ENCODE assay signal across 8 mouse cellular contexts in genomic region chr10:81349146-81349545, GRCm38 (mm10). TPM values are rescaled to one million over a fixed set of nuclear protein-coding genes. Genes with fewer than 3 reads are reported as not detected.
DNase-seq lines count a peak whose midpoint lies in the region; ATAC-seq and TF ChIP-seq lines count a peak whose summit lies in the region.

No protein-coding gene starts in this region.

- DNase-seq in 3134 (ENCODE audit: extremely low read depth, insufficient read length, low spot score): peak; percentile 72
- DNase-seq in lung, adult 2 months: no peak

- H3K4me3 ChIP-seq in E14TG2a.4 (replicated peaks; ENCODE audit: low read length): peak overlapping the region; percentile 97
- peak overlapping the region; percentile 77 for H3K4me3 ChIP-seq in embryonic fibroblast, embryonic 13.5 days (ENCODE audit: insufficient read depth, low read length)
- H3K4me3 ChIP-seq in intestine, embryonic 16.5 days (ENCODE audit: low read length): peak overlapping the region; percentile 86
- peak overlapping the region; percentile 86 for H3K4me3 ChIP-seq in lung, adult 2 months (replicated peaks; ENCODE audit: extremely low read depth, low read depth, low read length)
- H3K4me3 ChIP-seq in stomach, embryonic 16.5 days (replicated peaks; ENCODE audit: low read length): peak overlapping the region; percentile 79

- WGBS in intestine, embryonic 16.5 days: 6% methylated on average over 12 of the region's 12 CpGs
- 10% methylated on average over 12 of the region's 12 CpGs for WGBS in lung, adult 2 months
- WGBS in stomach, embryonic 16.5 days: 4% methylated on average over 12 of the region's 12 CpGs

- peak overlapping the region; percentile 88 for H3K4me2 ChIP-seq in intestine, embryonic 16.5 days (ENCODE audit: low read depth, low read length)
- peak overlapping the region; percentile 94 for H3K4me2 ChIP-seq in stomach, embryonic 16.5 days (ENCODE audit: low read depth, low read length)

- H3K27me3 ChIP-seq in E14TG2a.4 (ENCODE audit: insufficient read depth, low read length): peaks cover 14% of the 10 kb centered on the region
- peaks cover 2% of the 10 kb centered on the region; the same call in 1 of the 2 replicates for H3K27me3 ChIP-seq in intestine, embryonic 16.5 days (replicated peaks; ENCODE audit: control insufficient read depth, insufficient read depth, low read length)
- no peaks in the 10 kb centered on the region for H3K27me3 ChIP-seq in stomach, embryonic 16.5 days (ENCODE audit: control insufficient read depth, insufficient read depth, low read length)

- H3K27ac ChIP-seq in embryonic fibroblast, embryonic 13.5 days (ENCODE audit: insufficient read depth, low read length): peak overlapping the region; percentile 75
- peak overlapping the region; percentile 87 for H3K27ac ChIP-seq in intestine, embryonic 16.5 days (ENCODE audit: low read length)
- H3K27ac ChIP-seq in stomach, embryonic 16.5 days (ENCODE audit: low read length): peak overlapping the region; percentile 88

- H3K36me3 ChIP-seq in E14TG2a.4 (ENCODE audit: insufficient read depth, low read length): peaks cover 29% of the 10 kb centered on the region
- no peaks in the 10 kb centered on the region for H3K36me3 ChIP-seq in intestine, embryonic 16.5 days (ENCODE audit: control insufficient read depth, insufficient read depth, low read length)
- peaks cover 12% of the 10 kb centered on the region; the same call in 1 of the 2 replicates for H3K36me3 ChIP-seq in stomach, embryonic 16.5 days (ENCODE audit: control insufficient read depth, insufficient read depth, low read length)

- peaks cover 85% of the 10 kb centered on the region for H3K4me1 ChIP-seq in E14TG2a.4 (replicated peaks; ENCODE audit: low read depth, low read length)
- peaks cover 4% of the 10 kb centered on the region; the same call in 1 of the 2 replicates for H3K4me1 ChIP-seq in embryonic fibroblast, embryonic 13.5 days (ENCODE audit: control insufficient read depth, insufficient read depth, low read length)
- peaks cover 33% of the 10 kb centered on the region for H3K4me1 ChIP-seq in intestine, embryonic 16.5 days (ENCODE audit: control insufficient read depth, insufficient read depth, low read length)
- H3K4me1 ChIP-seq in lung, adult 2 months (ENCODE audit: control insufficient read depth, insufficient read depth, low read length): peaks cover 11% of the 10 kb centered on the region
- H3K4me1 ChIP-seq in stomach, embryonic 16.5 days (ENCODE audit: control insufficient read depth, insufficient read depth, low read length): peaks cover 31% of the 10 kb centered on the region

- H3K9me3 ChIP-seq in E14TG2a.4 (ENCODE audit: low read length): no peaks in the 10 kb centered on the region
- no peaks in the 10 kb centered on the region for H3K9me3 ChIP-seq in intestine, embryonic 16.5 days (ENCODE audit: control insufficient read depth, low read length)
- H3K9me3 ChIP-seq in stomach, embryonic 16.5 days (replicated peaks; ENCODE audit: control insufficient read depth, low read length): no peaks in the 10 kb centered on the region

- H3K9ac ChIP-seq in intestine, embryonic 16.5 days (ENCODE audit: low read depth, low read length): peak overlapping the region; percentile 88
- H3K9ac ChIP-seq in stomach, embryonic 16.5 days (ENCODE audit: low read length): peak overlapping the region; percentile 95

- TF ChIP-seq POLR2A in embryonic fibroblast, embryonic 13.5 days (IDR thresholded peaks at IDR 0.05; ENCODE audit: low read depth, low read length): peak; percentile 64
- TF ChIP-seq POLR2A in lung, adult 2 months (IDR thresholded peaks at IDR 0.05; ENCODE audit: borderline replicate concordance, extremely low read depth, low read depth, low read length): no peak

- TF ChIP-seq CTCF in E14TG2a.4 (conservative IDR thresholded peaks at IDR 0.05; ENCODE audit: low read length): no peak; the same call in 1 of the 2 replicates
- TF ChIP-seq CTCF in embryonic fibroblast, embryonic 13.5 days (IDR thresholded peaks at IDR 0.05; ENCODE audit: borderline replicate concordance, insufficient read depth, low read length): no peak
- TF ChIP-seq CTCF in lung, adult 2 months (IDR thresholded peaks at IDR 0.05; ENCODE audit: insufficient read depth, low read length): no peak

- peak; percentile 38 for ATAC-seq in intestine, embryonic 16.5 days
- ATAC-seq in stomach, embryonic 16.5 days (ENCODE audit: insufficient read depth, low FRiP score): peak; percentile 19; the same call in 1 of the 2 replicates
- no peak for ATAC-seq in activated CD4-positive, CD25-positive, alpha-beta regulatory T cell, adult 4 months
- no peak for ATAC-seq in inflammation-experienced regulatory T-cells, adult 6 months

RNA-seq across cellular contexts. Expression of gene Hmg20b, which starts 1.1 kb away (rescaled TPM):
- 75.2 and 81.8 TPM in 2 replicates for polyA plus RNA-seq in embryonic fibroblast, embryonic 13.5 days (2011; ENCODE audit: insufficient read length, low read depth, missing spikeins)
- polyA plus RNA-seq in intestine, embryonic 16.5 days (2015; fragmentation: Nextera tagmentation; extraction: Ambion mirVana): 69.0 and 71.4 TPM in 2 replicates
- 106 and 134 TPM in 2 replicates for polyA plus RNA-seq in lung, adult 2 months (2012; rRNA removed)
- 67.7 and 70.2 TPM in 2 replicates for polyA plus RNA-seq in stomach, embryonic 16.5 days (2015; fragmentation: Nextera tagmentation; extraction: Ambion mirVana)
- polyA plus RNA-seq in activated CD4-positive, CD25-positive, alpha-beta regulatory T cell, adult 4 months (2017; shearing (Covaris generic)): 10 to 100 TPM; 18.7 to 20.6 TPM
- 10 to 100 TPM; 17.1 to 20.4 (median 17.8) TPM for polyA plus RNA-seq in inflammation-experienced regulatory T-cells, adult 6 months (2017; shearing (Covaris generic))

RNA-seq across cellular contexts. Expression of gene Gipc3, which starts 6.1 kb away (rescaled TPM):
- 0.37 and 0.39 TPM in 2 replicates for polyA plus RNA-seq in embryonic fibroblast, embryonic 13.5 days (2011; ENCODE audit: insufficient read length, low read depth, missing spikeins)
- 0.06 and 0.12 TPM in 2 replicates for polyA plus RNA-seq in intestine, embryonic 16.5 days (2015; fragmentation: Nextera tagmentation; extraction: Ambion mirVana)
- polyA plus RNA-seq in lung, adult 2 months (2012; rRNA removed): 10.3 and 11.2 TPM in 2 replicates
- 0.05 TPM in 1 of 2 replicates, not detected in the other for polyA plus RNA-seq in stomach, embryonic 16.5 days (2015; fragmentation: Nextera tagmentation; extraction: Ambion mirVana)
- polyA plus RNA-seq in activated CD4-positive, CD25-positive, alpha-beta regulatory T cell, adult 4 months (2017; shearing (Covaris generic)): not detected
- polyA plus RNA-seq in inflammation-experienced regulatory T-cells, adult 6 months (2017; shearing (Covaris generic)): under 1 TPM in 1 of 3 experiments, not detected in 2; 0.12 TPM

RNA-seq across cellular contexts. Expression of gene Mfsd12, which starts 8.1 kb away (rescaled TPM):
- polyA plus RNA-seq in embryonic fibroblast, embryonic 13.5 days (2011; ENCODE audit: insufficient read length, low read depth, missing spikeins): 5.7 and 6.2 TPM in 2 replicates
- polyA plus RNA-seq in intestine, embryonic 16.5 days (2015; fragmentation: Nextera tagmentation; extraction: Ambion mirVana): 21.6 and 32.4 TPM in 2 replicates
- 33.3 and 39.9 TPM in 2 replicates for polyA plus RNA-seq in lung, adult 2 months (2012; rRNA removed)
- polyA plus RNA-seq in stomach, embryonic 16.5 days (2015; fragmentation: Nextera tagmentation; extraction: Ambion mirVana): 7.3 and 8.6 TPM in 2 replicates
- 1 to 10 TPM; 1.2 TPM for polyA plus RNA-seq in activated CD4-positive, CD25-positive, alpha-beta regulatory T cell, adult 4 months (2017; shearing (Covaris generic))
- polyA plus RNA-seq in inflammation-experienced regulatory T-cells, adult 6 months (2017; shearing (Covaris generic)): 1 to 10 TPM; 1.6 to 2.1 (median 1.9) TPM

RNA-seq across cellular contexts. Expression of gene 4930404N11Rik, which starts 16.5 kb away (rescaled TPM):
- polyA plus RNA-seq in embryonic fibroblast, embryonic 13.5 days (2011; ENCODE audit: insufficient read length, low read depth, missing spikeins): 0.61 TPM in 1 of 2 replicates, not detected in the other
- polyA plus RNA-seq in intestine, embryonic 16.5 days (2015; fragmentation: Nextera tagmentation; extraction: Ambion mirVana): 1.4 and 2.7 TPM in 2 replicates
- polyA plus RNA-seq in lung, adult 2 months (2012; rRNA removed): 21.9 and 25.8 TPM in 2 replicates
- 2.9 and 3.0 TPM in 2 replicates for polyA plus RNA-seq in stomach, embryonic 16.5 days (2015; fragmentation: Nextera tagmentation; extraction: Ambion mirVana)
- 1 to 10 TPM in 1 of 2 experiments, not detected in 1; 2.1 TPM for polyA plus RNA-seq in activated CD4-positive, CD25-positive, alpha-beta regulatory T cell, adult 4 months (2017; shearing (Covaris generic))
- 1 to 10 TPM in 1 of 3 experiments, under 1 TPM in 2; 0.26 to 1.7 (median 0.96) TPM for polyA plus RNA-seq in inflammation-experienced regulatory T-cells, adult 6 months (2017; shearing (Covaris generic))

RNA-seq across cellular contexts. Expression of gene Tbxa2r, which starts 20.6 kb away (rescaled TPM):
- polyA plus RNA-seq in embryonic fibroblast, embryonic 13.5 days (2011; ENCODE audit: insufficient read length, low read depth, missing spikeins): 5.7 and 7.4 TPM in 2 replicates
- 21.2 and 21.3 TPM in 2 replicates for polyA plus RNA-seq in intestine, embryonic 16.5 days (2015; fragmentation: Nextera tagmentation; extraction: Ambion mirVana)
- 39.9 and 44.0 TPM in 2 replicates for polyA plus RNA-seq in lung, adult 2 months (2012; rRNA removed)
- 28.1 and 31.5 TPM in 2 replicates for polyA plus RNA-seq in stomach, embryonic 16.5 days (2015; fragmentation: Nextera tagmentation; extraction: Ambion mirVana)
- polyA plus RNA-seq in activated CD4-positive, CD25-positive, alpha-beta regulatory T cell, adult 4 months (2017; shearing (Covaris generic)): 10 to 100 TPM; 20.9 to 21.4 TPM
- polyA plus RNA-seq in inflammation-experienced regulatory T-cells, adult 6 months (2017; shearing (Covaris generic)): 10 to 100 TPM in 2 of 3 experiments, 1 to 10 TPM in 1; 10.0 to 21.7 (median 17.0) TPM

Comparison
In these comparisons a context has a peak if more than half of its experiments do, and no peak if none do; other contexts are left out.
1. ATAC-seq: peak in intestine, embryonic 16.5 days (single experiment) and stomach, embryonic 16.5 days (single experiment); none in activated CD4-positive, CD25-positive, alpha-beta regulatory T cell, adult 4 months (single experiment) and inflammation-experienced regulatory T-cells, adult 6 months (single experiment).
2. Peak in every context shown above with its lines, with median percentiles within 50 percentile points of each other: H3K4me3 ChIP-seq and H3K27ac ChIP-seq.